Comparison of ENCODE assay signal across 14 mouse cellular contexts in genomic region chr7:94926547-94927123, GRCm38 (mm10).
"Had no signal": no experiment of that assay in that cellular context is flagged by ENCODE, and none has a peak within 500 bp of the region (broad histone marks: within the 10 kb centered on the region; RNA-seq: fewer than 3 reads in every experiment).

No protein-coding gene starts in this region.

- ATAC-seq: midbrain, embryonic 15.5 days had no signal

- H3K27me3 ChIP-seq: kidney, embryonic 15.5 days; liver, embryonic 13.5 days; midbrain, embryonic 15.5 days; neural tube, embryonic 12.5 days had no signal

- H3K4me1 ChIP-seq: kidney, embryonic 15.5 days; liver, embryonic 13.5 days; midbrain, embryonic 15.5 days; neural tube, embryonic 12.5 days had no signal

- H3K4me2 ChIP-seq: kidney, embryonic 15.5 days; liver, embryonic 13.5 days; midbrain, embryonic 11.5 days; midbrain, embryonic 15.5 days; neural tube, embryonic 12.5 days had no signal

- H3K9me3 ChIP-seq: kidney, embryonic 15.5 days; liver, embryonic 13.5 days; midbrain, embryonic 15.5 days; neural tube, embryonic 12.5 days had no signal

- H3K27ac ChIP-seq: kidney, embryonic 15.5 days; left cerebral cortex, adult 2 months; liver, embryonic 13.5 days; midbrain, embryonic 15.5 days; neural tube, embryonic 12.5 days had no signal

- H3K36me3 ChIP-seq: kidney, embryonic 15.5 days; liver, embryonic 13.5 days; midbrain, embryonic 15.5 days; neural tube, embryonic 12.5 days had no signal

- DNase-seq: kidney, postnatal 10 days; kidney, postnatal 36 days; layer of hippocampus, postnatal 36 days; liver, embryonic 13.5 days; lung, adult 2 months; lung, postnatal 14 days; lung, postnatal 4 days; thymus, adult 18-20 months; thymus, postnatal 36 days had no signal

- H3K9ac ChIP-seq: kidney, embryonic 15.5 days; liver, embryonic 13.5 days; midbrain, embryonic 15.5 days; neural tube, embryonic 12.5 days had no signal

- H3K4me3 ChIP-seq: kidney, embryonic 15.5 days; left cerebral cortex, adult 2 months; liver, embryonic 13.5 days; midbrain, embryonic 15.5 days; neural tube, embryonic 12.5 days had no signal
